Comparison of ENCODE assay signal across 9 mouse cellular contexts in the genomic region with DNA sequence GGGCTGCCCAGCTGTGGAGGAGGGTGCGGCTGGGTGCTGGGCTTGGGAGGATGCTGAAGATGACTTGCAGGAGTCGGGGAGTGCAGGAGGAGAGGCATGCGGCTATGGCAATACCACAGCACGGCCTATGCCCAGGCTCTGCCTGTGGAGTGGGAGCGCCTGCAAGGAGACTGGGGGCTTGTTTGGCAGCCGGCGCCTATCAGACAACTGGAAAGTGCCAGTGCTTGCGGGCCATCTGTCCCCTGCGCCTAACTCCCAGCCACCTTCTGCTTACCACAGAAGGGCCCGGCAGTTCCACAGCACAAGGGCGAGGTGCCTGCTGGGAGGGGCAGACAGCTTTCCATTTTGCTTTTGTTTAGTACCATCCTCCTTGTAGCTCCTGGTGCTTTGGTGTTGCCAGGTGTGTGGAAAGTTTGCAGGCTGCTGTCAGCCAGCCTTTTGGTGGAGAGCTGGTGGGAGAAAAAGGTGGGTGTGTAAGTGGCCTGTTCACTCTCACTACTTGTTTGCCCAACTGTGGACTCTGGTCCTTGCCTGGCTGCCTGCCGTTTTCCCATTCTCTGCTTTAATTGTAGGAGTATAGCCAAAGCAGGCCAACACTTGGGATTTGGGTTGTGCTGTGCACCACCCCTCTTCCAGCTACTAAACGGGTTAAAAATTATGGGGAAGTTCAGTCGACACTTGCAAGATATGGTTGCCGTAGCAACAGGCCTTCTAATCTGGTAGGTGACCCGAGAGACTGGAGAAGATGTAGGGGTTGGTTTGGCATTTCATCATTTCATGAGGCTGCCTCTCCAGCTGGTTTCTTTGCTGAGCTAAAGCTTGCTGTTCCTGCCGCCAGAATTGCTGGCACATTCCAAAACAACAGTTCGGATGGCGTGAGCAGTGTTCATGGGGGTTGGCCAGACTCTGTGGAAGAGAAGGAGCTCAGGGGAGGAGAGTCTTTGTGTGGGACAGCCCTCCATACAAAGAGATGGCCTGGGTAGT. TPM values are rescaled to one million over a fixed set of nuclear protein-coding genes. Genes with fewer than 3 reads are reported as not detected.
A peak's percentile ranks its signal among the peaks of the same experiment; 100 is the strongest.
DNase-seq lines count a peak whose midpoint lies in the region; ATAC-seq lines count a peak whose summit lies in the region.
"Had no signal": no experiment of that assay in that cellular context is flagged by ENCODE, and none has a peak within 500 bp of the region (broad histone marks: within the 10 kb centered on the region; RNA-seq: fewer than 3 reads in every experiment).

No protein-coding gene starts in this region.

- H3K4me1 ChIP-seq in liver, embryonic 16.5 days (ENCODE audit: control insufficient read depth, low read depth, low read length): peaks cover 44% of the 10 kb centered on the region

- no peak overlapping the region for H3K4me3 ChIP-seq in liver, embryonic 16.5 days (ENCODE audit: low read depth, low read length)

- no peaks in the 10 kb centered on the region for H3K27me3 ChIP-seq in liver, embryonic 16.5 days (ENCODE audit: control insufficient read depth, insufficient read depth, low read depth, low read length)
- H3K27me3 ChIP-seq: CH12.LX had no signal

- H3K9me3 ChIP-seq in liver, embryonic 16.5 days (replicated peaks; ENCODE audit: control insufficient read depth, low read length): no peaks in the 10 kb centered on the region

- 34% methylated on average over 19 of the region's 19 CpGs for WGBS in liver, embryonic 16.5 days (ENCODE audit: insufficient replicate concordance)

- H3K36me3 ChIP-seq in liver, embryonic 16.5 days (ENCODE audit: control insufficient read depth, insufficient read depth): no peaks in the 10 kb centered on the region; the same call in 1 of the 2 replicates

- peak overlapping the region; percentile 42 for H3K27ac ChIP-seq in liver, embryonic 16.5 days (ENCODE audit: low read length)

- peak; percentile 96 for DNase-seq in heart, adult 11 months
- no peak for DNase-seq in heart, adult 8-10 months (ENCODE audit: low spot score)
- peak; percentile 81 for DNase-seq in cerebellum, adult 11-12 months
- peak; percentile 68 to 77 for DNase-seq in frontal cortex, postnatal 36 days (ENCODE audit: low spot score in 2 of 2)
- DNase-seq in layer of hippocampus, adult 18-20 months (ENCODE audit: low spot score in 2 of 2): peak; percentile 77 to 84
- DNase-seq in retina, postnatal 1 day: peak; percentile 66
- DNase-seq in adrenal gland, adult 18-20 months (ENCODE audit: low spot score in 2 of 2): no peak

- no peak overlapping the region for H3K4me2 ChIP-seq in liver, embryonic 16.5 days (ENCODE audit: low read depth, low read length)

- peak; percentile 56 for ATAC-seq in liver, embryonic 16.5 days (ENCODE audit: low read depth)

- no peak overlapping the region for H3K9ac ChIP-seq in liver, embryonic 16.5 days (ENCODE audit: low read depth, low read length)

RNA-seq across cellular contexts. Expression of a gene that starts 45.5 kb away (rescaled TPM):
- total RNA-seq in heart, adult 8-10 months (2022): 10 to 100 TPM; 34.2 to 42.5 (median 36.2) TPM
- total RNA-seq in layer of hippocampus, adult 18-20 months (2021): 100 to 1,000 TPM; 158 to 189 TPM
- polyA plus RNA-seq in liver, embryonic 16.5 days (2015; fragmentation: Nextera tagmentation; extraction: Ambion mirVana): 27.4 and 31.5 TPM in 2 replicates
- 10 to 100 TPM; 70.5 to 75.9 TPM for total RNA-seq in adrenal gland, adult 18-20 months (2021)

Comparison
In these comparisons a context has a peak if more than half of its experiments do, and no peak if none do; other contexts are left out.
1. DNase-seq: peak in heart, adult 11 months (single experiment), cerebellum, adult 11-12 months (single experiment), frontal cortex, postnatal 36 days (2 of 2), layer of hippocampus, adult 18-20 months (2 of 2) and retina, postnatal 1 day (single experiment); none in heart, adult 8-10 months (single experiment) and adrenal gland, adult 18-20 months (0 of 2).